Mouse (Mus musculus): ENCODE results near the gene Gsk3a. TPM values are rescaled to one million over a fixed set of nuclear protein-coding genes. Genes with fewer than 3 reads are reported as not detected.

The Gsk3a gene
- polyA plus RNA-seq, 1 experiment from 2014 or later, result 15.7 TPM

DNA sequence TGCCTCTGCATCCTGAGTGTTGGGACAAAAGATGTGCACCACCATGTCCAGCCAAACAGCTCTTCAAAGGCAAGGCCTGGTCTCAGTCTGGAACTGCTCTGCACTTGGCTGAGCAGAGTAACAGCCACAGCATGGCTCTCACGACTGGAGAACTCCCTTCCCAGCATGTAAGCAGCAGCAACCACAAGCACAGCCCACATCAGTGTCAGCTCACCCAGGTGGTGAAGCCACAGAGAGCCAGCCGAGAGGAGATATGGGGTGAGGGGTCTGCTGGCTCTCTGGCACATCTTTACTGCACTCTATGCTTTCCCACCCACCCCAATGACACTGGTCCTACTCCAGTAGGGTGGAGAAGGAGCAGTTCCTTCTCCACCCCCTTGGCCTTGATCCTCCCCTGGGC, 4.6 kb downstream of the Gsk3a start:
- H3K27me3 ChIP-seq (ENCODE audit: control insufficient read depth, insufficient read depth, low read length), result no peaks in the 10 kb centered on the region
- H3K36me3 ChIP-seq (ENCODE audit: control insufficient read depth, insufficient read depth, low read length), result peaks cover 71% of the 10 kb centered on the region
- WGBS, result 79% methylated on average over 2 of the region's 2 CpGs
- H3K9ac ChIP-seq (ENCODE audit: low read depth, low read length), result no peak overlapping the region
- H3K4me3 ChIP-seq (ENCODE audit: low read length), result no peak overlapping the region
- H3K4me2 ChIP-seq (replicated peaks; ENCODE audit: low read depth, low read length), result no peak overlapping the region
- peaks cover 10% of the 10 kb centered on the region; the same call in 1 of the 2 replicates for H3K4me1 ChIP-seq (ENCODE audit: control insufficient read depth, insufficient read depth, low read length)
- no peaks in the 10 kb centered on the region for H3K9me3 ChIP-seq (ENCODE audit: control insufficient read depth, low read length)
- no peak overlapping the region for H3K27ac ChIP-seq (ENCODE audit: low read depth, low read length)
- no peak for ATAC-seq (ENCODE audit: low FRiP score, low TSS enrichment)

DNA sequence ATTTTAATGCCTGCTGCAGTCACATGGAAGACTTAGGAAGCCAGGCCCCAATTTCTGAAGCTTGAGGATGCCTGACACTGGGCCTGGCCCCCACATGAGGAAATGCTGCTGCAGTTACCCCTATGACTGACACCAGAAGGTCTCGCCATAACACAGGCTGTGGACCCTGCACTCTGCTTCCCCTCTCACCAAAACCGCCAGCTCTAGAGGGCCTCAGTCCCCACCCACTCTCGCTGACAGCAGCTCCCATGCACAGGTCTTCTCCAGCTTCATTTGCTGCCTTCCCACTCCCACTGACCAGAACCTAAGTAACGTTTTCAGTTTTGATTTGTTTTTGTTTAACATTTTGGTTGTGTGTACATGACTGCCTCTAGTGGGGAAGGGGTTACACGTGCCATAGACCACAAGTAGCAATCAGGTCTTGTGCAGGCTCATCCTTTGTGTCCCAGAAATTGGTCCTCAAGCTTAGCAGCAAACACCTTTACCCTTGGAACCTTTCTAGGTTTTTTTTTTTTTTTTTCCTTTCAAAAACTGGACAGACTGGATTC, 5.5 kb downstream of the Gsk3a start:
- Histone ChIP-seq H3K27ac (ENCODE audit: low read depth, low read length) (no peak overlapping the region), H3K4me1 (ENCODE audit: control insufficient read depth, insufficient read depth, low read length) (peaks cover 10% of the 10 kb centered on the region; the same call in 1 of the 2 replicates), H3K9ac (ENCODE audit: low read depth, low read length) (no peak overlapping the region), H3K27me3 (ENCODE audit: control insufficient read depth, insufficient read depth, low read length) (no peaks in the 10 kb centered on the region), H3K4me3 (ENCODE audit: low read length) (no peak overlapping the region), H3K4me2 (replicated peaks; ENCODE audit: low read depth, low read length) (no peak overlapping the region), H3K9me3 (ENCODE audit: control insufficient read depth, low read length) (no peaks in the 10 kb centered on the region), H3K36me3 (ENCODE audit: control insufficient read depth, insufficient read depth, low read length) (peaks cover 80% of the 10 kb centered on the region)
- ATAC-seq (ENCODE audit: low FRiP score, low TSS enrichment), result no peak
- 65% methylated on average over 5 of the region's 5 CpGs for WGBS

DNA sequence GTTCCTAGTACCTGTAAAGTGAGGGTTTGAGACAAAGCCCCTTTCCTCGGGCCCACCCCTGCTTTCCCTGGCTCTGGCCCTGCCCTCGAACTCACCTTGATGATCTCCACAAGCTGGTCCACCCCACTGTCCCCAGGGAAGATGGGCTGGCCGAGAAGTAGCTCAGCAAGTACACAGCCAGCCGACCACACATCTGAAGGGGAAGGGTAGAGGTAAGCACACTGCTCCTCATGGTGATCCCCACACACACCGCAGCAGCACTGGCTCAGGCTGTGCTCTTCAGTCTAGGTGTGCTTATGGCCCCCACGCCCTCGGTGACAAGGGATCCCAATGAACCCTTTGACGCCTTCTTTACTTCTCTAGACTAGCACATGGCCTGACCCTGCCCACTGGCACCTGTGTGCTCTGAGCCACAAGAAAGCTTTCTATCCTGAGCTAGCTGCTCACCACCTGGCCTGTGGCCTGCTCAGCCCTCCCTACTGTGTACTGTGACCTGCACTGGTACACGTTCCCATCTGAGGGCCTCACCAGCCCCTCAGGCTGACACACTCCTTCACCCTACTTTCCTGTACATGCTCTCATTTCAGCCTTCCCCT, 6.9 kb downstream of the Gsk3a start:
- Histone ChIP-seq H3K4me3 (ENCODE audit: low read length) (no peak overlapping the region), H3K4me2 (replicated peaks; ENCODE audit: low read depth, low read length) (no peak overlapping the region), H3K27me3 (ENCODE audit: control insufficient read depth, insufficient read depth, low read length) (no peaks in the 10 kb centered on the region), H3K4me1 (ENCODE audit: control insufficient read depth, insufficient read depth, low read length) (no peaks in the 10 kb centered on the region), H3K9me3 (ENCODE audit: control insufficient read depth, low read length) (no peaks in the 10 kb centered on the region), H3K36me3 (ENCODE audit: control insufficient read depth, insufficient read depth, low read length) (peaks cover 93% of the 10 kb centered on the region), H3K27ac (ENCODE audit: low read depth, low read length) (no peak overlapping the region), H3K9ac (ENCODE audit: low read depth, low read length) (no peak overlapping the region)
- 84% methylated on average over 9 of the region's 9 CpGs for WGBS
- no peak for ATAC-seq (ENCODE audit: low FRiP score, low TSS enrichment)

DNA sequence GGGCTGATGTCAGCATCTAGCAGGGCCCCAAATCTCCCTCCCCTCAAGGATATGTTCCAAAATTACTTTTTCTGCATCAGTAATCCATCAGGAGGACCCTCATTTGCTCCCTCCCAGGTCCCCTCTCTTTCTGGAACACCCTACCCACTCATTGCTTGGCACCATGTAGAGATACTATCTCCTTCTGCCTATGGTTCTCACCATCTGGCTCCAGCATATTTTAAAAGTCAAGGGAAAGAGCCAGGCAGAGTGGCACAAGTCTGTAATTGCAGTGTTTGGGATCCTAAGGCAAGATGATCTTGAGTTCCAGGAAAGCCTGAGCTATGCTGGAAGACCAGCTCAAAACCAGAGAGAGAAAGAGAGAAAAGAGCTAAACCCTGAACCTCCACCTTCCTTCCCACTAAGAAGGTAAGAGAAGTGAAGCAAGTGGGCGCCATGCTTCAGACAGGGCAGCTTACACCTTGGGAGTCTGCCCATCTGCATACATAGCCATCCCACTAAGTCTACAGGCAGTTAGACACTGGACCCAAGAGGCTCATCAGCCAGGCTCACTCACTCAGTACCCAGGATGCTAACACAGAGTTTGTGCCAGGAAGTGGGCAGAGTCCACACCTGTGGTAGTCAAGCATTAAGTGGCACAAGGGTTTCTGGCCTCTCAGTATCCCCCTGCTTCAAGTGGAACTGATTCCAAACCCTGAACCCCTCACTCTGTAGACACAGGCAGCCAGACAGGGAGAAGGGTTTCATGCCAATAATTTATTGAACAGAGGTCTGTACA, 9.9 kb downstream of the Gsk3a start:
- Histone ChIP-seq H3K4me2 (replicated peaks; ENCODE audit: low read depth, low read length) (no peak overlapping the region), H3K27ac (ENCODE audit: low read depth, low read length) (no peak overlapping the region), H3K27me3 (ENCODE audit: control insufficient read depth, insufficient read depth, low read length) (no peaks in the 10 kb centered on the region), H3K4me3 (ENCODE audit: low read length) (no peak overlapping the region), H3K9ac (ENCODE audit: low read depth, low read length) (no peak overlapping the region), H3K4me1 (ENCODE audit: control insufficient read depth, insufficient read depth, low read length) (no peaks in the 10 kb centered on the region), H3K36me3 (ENCODE audit: control insufficient read depth, insufficient read depth, low read length) (peaks cover 88% of the 10 kb centered on the region), H3K9me3 (ENCODE audit: control insufficient read depth, low read length) (no peaks in the 10 kb centered on the region)
- ATAC-seq (ENCODE audit: low FRiP score, low TSS enrichment), result no peak
- 83% methylated on average over 1 of the region's 1 CpGs for WGBS

DNA sequence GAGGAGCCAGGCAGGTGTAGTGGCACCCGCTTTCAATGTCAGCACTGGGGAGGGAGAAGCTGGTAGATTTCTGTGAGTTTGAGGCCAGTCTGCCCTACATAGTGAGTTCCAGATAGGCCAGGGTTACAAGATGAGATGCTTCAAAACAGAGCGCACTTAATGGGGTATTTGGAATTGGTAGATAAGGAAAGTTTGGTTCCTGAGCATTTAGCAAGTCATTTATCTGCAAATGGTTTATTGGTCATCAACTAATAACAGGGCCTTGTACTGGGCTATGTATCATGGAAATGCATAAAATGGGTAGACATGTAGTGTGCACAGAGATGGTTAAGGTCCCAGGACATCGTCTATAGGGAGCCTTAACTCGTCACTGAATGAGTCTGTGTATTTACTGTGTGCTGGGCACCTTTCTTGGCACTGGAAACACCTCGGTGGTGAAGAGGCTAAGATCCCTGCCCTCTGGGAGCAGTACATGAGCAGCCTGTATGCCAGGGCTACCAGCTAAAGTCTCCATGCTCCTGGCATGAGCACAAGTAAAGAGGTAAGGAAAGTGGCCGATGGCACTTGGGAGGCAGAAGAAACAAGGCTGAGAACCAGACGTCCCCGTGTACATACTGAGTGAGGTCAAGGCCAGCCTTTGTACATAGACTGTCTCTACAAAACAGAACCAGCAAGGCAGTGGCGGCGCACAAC, 15.2 kb downstream of the Gsk3a start:
- Histone ChIP-seq H3K4me1 (ENCODE audit: control insufficient read depth, insufficient read depth, low read length) (peaks cover 26% of the 10 kb centered on the region), H3K9me3 (ENCODE audit: control insufficient read depth, low read length) (no peaks in the 10 kb centered on the region), H3K4me3 (ENCODE audit: low read length) (peak overlapping the region; percentile 67), H3K27ac (ENCODE audit: low read depth, low read length) (peak overlapping the region; percentile 80; the same call in 1 of the 2 replicates), H3K4me2 (replicated peaks; ENCODE audit: low read depth, low read length) (peak overlapping the region; percentile 95), H3K36me3 (ENCODE audit: control insufficient read depth, insufficient read depth, low read length) (peaks cover 37% of the 10 kb centered on the region), H3K27me3 (ENCODE audit: control insufficient read depth, insufficient read depth, low read length) (no peaks in the 10 kb centered on the region), H3K9ac (ENCODE audit: low read depth, low read length) (peak overlapping the region; percentile 77; the same call in 1 of the 2 replicates)
- ATAC-seq (ENCODE audit: low FRiP score, low TSS enrichment), result no peak
- WGBS, result 87% methylated on average over 10 of the region's 10 CpGs

DNA sequence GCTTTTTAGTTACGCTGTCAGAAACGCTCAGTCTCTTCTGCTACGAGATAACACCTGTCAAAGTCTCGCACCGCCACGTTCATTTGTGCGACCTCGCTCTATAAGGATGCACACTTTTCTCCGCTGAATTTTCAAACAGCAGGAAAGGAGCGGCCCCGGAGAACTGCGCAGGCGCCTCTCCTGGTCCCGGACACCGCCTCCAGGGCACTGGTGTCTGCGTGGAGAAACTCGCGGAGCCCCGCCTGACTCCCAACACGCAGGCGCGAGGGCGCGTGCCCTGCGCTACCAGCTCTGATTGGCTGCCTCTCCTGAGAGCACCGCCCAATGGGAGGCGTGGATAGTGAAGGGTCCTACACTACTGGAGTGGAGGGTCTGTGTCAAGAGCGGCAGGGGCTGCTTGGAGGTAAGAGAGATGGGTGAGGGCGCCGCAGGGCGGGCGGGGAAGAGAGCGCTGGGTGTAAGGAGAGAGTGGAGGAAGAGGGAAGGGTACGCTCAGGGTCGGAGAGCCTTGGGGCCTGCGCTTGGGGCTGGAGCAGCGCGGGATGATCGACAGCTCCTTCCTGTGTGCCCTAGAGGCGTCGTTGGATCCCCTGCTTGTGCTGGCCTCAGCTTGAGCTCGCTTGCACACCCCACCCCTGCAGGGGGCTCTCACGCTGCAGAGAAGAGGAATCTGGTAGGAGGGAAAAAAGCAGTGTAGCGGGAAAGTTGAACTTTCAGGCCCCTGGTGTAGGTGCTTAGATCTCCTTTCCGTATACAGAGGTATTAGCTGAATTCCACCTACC, 16.4 kb downstream of the Gsk3a start, which contains the start of gene Zfp526:
TSS of gene Zfp526 (plus strand) at position 324 of the 782 bp plus-strand sequence.
- peaks cover 26% of the 10 kb centered on the region for H3K4me1 ChIP-seq (ENCODE audit: control insufficient read depth, insufficient read depth, low read length)
- ATAC-seq (ENCODE audit: low FRiP score, low TSS enrichment), result peak; percentile 94

DNA sequence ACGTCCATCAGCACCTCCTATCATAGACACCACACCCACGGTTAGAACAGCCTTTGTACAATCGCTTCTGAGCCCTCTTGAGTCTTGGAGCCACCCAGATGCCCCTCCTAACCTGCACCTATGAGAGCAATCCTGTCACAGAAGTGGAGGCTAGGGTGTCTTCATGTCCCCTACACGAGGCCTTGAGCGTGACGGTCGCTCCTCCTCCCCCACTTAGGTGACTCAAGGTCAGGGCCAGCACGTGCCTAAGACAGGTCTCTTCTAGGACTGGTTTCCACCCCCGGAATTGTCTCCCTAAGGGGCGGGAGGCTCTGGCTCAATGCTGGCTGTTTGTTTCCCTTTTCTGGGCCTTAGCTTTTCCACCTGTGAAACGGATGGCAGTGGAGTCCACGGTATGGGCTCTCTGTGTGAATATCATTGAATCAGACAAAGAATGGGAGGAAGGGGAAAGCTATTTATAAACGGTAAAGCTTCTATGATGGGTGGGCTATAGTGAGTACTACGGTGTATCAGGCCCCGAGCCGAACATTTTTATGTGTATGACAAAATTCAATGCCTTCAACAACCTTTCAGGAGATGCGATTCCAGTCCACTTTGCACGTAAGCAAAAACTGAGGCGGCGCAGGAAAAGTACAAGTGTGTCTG, 17.1 kb downstream of the Gsk3a start, which contains the start of gene Dedd2:
TSS of gene Dedd2 (minus strand) at position 159 of the 645 bp plus-strand sequence.
- no peak for ATAC-seq (ENCODE audit: low FRiP score, low TSS enrichment)
- no peaks in the 10 kb centered on the region for H3K27me3 ChIP-seq (ENCODE audit: control insufficient read depth, insufficient read depth, low read length)
- H3K4me1 ChIP-seq (ENCODE audit: control insufficient read depth, insufficient read depth, low read length), result peaks cover 26% of the 10 kb centered on the region
- peak within 1 kb of the TSS; percentile 80 for H3K27ac ChIP-seq (ENCODE audit: low read depth, low read length)
- H3K4me3 ChIP-seq (ENCODE audit: low read length), result peak within 1 kb of the TSS; percentile 67
- H3K9me3 ChIP-seq (ENCODE audit: control insufficient read depth, low read length), result no peaks in the 10 kb centered on the region
- WGBS, result 6% methylated on average over 20 of the region's 20 CpGs
- peak within 1 kb of the TSS; percentile 77 for H3K9ac ChIP-seq (ENCODE audit: low read depth, low read length)
- peak within 1 kb of the TSS; percentile 95 for H3K4me2 ChIP-seq (replicated peaks; ENCODE audit: low read depth, low read length)
- H3K36me3 ChIP-seq (ENCODE audit: control insufficient read depth, insufficient read depth, low read length), result peaks cover 19% of the 10 kb centered on the region

More for the DNA sequence above, 16.4 kb downstream of the Gsk3a start, which contains the start of gene Zfp526:
- Histone ChIP-seq H3K9ac (ENCODE audit: low read depth, low read length) (peak within 1 kb of the TSS; percentile 77), H3K36me3 (ENCODE audit: control insufficient read depth, insufficient read depth, low read length) (peaks cover 26% of the 10 kb centered on the region), H3K27ac (ENCODE audit: low read depth, low read length) (peak within 1 kb of the TSS; percentile 80), H3K4me3 (ENCODE audit: low read length) (peak within 1 kb of the TSS; percentile 67), H3K27me3 (ENCODE audit: control insufficient read depth, insufficient read depth, low read length) (no peaks in the 10 kb centered on the region), H3K4me2 (replicated peaks; ENCODE audit: low read depth, low read length) (peak within 1 kb of the TSS; percentile 95), H3K9me3 (ENCODE audit: control insufficient read depth, low read length) (no peaks in the 10 kb centered on the region)
- under 1% methylated on average over 43 of the region's 45 CpGs for WGBS

All from kidney, embryonic 14.5 days (tissue).